Mouse (Mus musculus) liver, postnatal 0 days (tissue): ENCODE measurements around the gene Gcgr. TPM values are rescaled to one million over a fixed set of nuclear protein-coding genes. Genes with fewer than 3 reads are reported as not detected.

Experiments
- ATAC-seq: fragments of 200-750 bp; cut with Nextera tagmentation; 2 replicates; pipeline ENCODE4 v1.8.0; 2017; ENCODE audit warnings: mild to moderate bottlenecking, moderate library complexity
- DNase-seq: peaks from one replicate; pipeline ENCODE4 v3.0.0-alpha.2; 2016
- H3K27ac ChIP-seq: fragments of 300-500 bp; sonication (generic); 2 replicates; pipeline ENCODE4 v1.5.1; 2014; ENCODE audit warnings: antibody characterized with exemption, moderate library complexity, mild to moderate bottlenecking, low read depth
- H3K27me3 ChIP-seq: fragments of 300-500 bp; sonication (generic); 2 replicates; pipeline ENCODE4 v1.6.1; 2014; ENCODE audit warnings: low read length, control low read depth, mixed read lengths; ENCODE audit not compliant: insufficient read depth
- H3K36me3 ChIP-seq: fragments of 300-500 bp; sonication (generic); replicated peaks from 2 replicates; pipeline ENCODE4 v1.6.1; 2014; ENCODE audit warnings: mild to moderate bottlenecking, control low read depth, low read length, moderate library complexity, mixed read lengths; ENCODE audit not compliant: insufficient read depth
- H3K4me1 ChIP-seq: fragments of 300-500 bp; sonication (generic); 2 replicates; pipeline ENCODE4 v1.6.1; 2014; ENCODE audit warnings: antibody characterized with exemption, mild to moderate bottlenecking, control low read depth; ENCODE audit not compliant: insufficient read depth
- H3K4me2 ChIP-seq: fragments of 300-500 bp; sonication (generic); 2 replicates; pipeline ENCODE4 v1.6.1; 2014; ENCODE audit warnings: low read depth, mild to moderate bottlenecking, low read length, moderate library complexity, mixed read lengths
- H3K4me3 ChIP-seq: fragments of 300-500 bp; sonication (generic); 2 replicates; pipeline ENCODE4 v1.5.1; 2014; ENCODE audit warnings: low read depth, low read length
- H3K9ac ChIP-seq: fragments of 300-500 bp; sonication (generic); replicated peaks from 2 replicates; pipeline ENCODE4 v1.6.1; 2014; ENCODE audit warnings: mild to moderate bottlenecking, moderate library complexity
- H3K9me3 ChIP-seq: fragments of 300-500 bp; sonication (generic); 2 replicates; pipeline ENCODE4 v1.6.1; 2016; ENCODE audit warnings: mild to moderate bottlenecking, control low read depth, low read length, mixed read lengths
- CTCF ChIP-seq: sonication (generic); IDR thresholded peaks from 2 replicates; pipeline ENCODE4 v1.5.1; 2016; ENCODE audit warnings: antibody characterized with exemption, low read depth
- EP300 ChIP-seq: IDR thresholded peaks from 2 replicates; pipeline ENCODE4 v1.6.1; 2016; ENCODE audit warnings: antibody characterized with exemption, low read depth, mild to moderate bottlenecking
- WGBS: fragments of 180-500 bp; shearing (Covaris S2); extraction: QIAGEN DNeasy Blood & Tissue Kit; methylation state at CpG from one replicate; pipeline ENCODE4 v1.1.7; 2014; ENCODE audit not compliant: insufficient replicate concordance; 5-methylcytosine and 5-hydroxymethylcytosine counted together
- polyA plus RNA-seq: library from polyadenylated mRNA; unstranded; fragments of >200 nt; fragmentation: Nextera tagmentation; extraction: Ambion mirVana; gene quantifications from 2 replicates; pipeline ENCODE4 v1.2.1, GENCODE M21; 2015

Gcgr gene
- 58.5 and 66.9 TPM in 2 replicates for polyA plus RNA-seq

GRCm38 (mm10) chr11:120530085-120530964 lies at the start of gene Gcgr:
TSS of gene Gcgr (plus strand) at chr11:120530699.
- ATAC-seq: peak; percentile 26; the same call in 1 of the 2 replicates
- H3K4me3 ChIP-seq: peak within 1 kb of the TSS; percentile 51
- no peaks in the 10 kb centered on the region for H3K9me3 ChIP-seq
- 13% methylated on average over 46 of the region's 62 CpGs for WGBS
- peak within 1 kb of the TSS; percentile 70 for H3K4me2 ChIP-seq
- H3K27me3 ChIP-seq: peaks cover 38% of the 10 kb centered on the region
- no peaks in the 10 kb centered on the region for H3K36me3 ChIP-seq
- H3K4me1 ChIP-seq: peaks cover 31% of the 10 kb centered on the region
- H3K27ac ChIP-seq: peak within 1 kb of the TSS; percentile 93
- H3K9ac ChIP-seq: peak within 1 kb of the TSS; percentile 68
- no peak for TF ChIP-seq EP300
- no peak for TF ChIP-seq CTCF
- no peak for DNase-seq

- DNase-seq (no peak), ATAC-seq (no peak)
- TF ChIP-seq EP300 (no peak), CTCF (no peak)
- Histone ChIP-seq H3K9ac (no peak overlapping the region; the same call in 1 of the 2 replicates), H3K4me3 (peak overlapping the region; percentile 94; the same call in 1 of the 2 replicates), H3K4me1 (peaks cover 8% of the 10 kb centered on the region), H3K27me3 (no peaks in the 10 kb centered on the region), H3K9me3 (no peaks in the 10 kb centered on the region), H3K4me2 (peak overlapping the region; percentile 94), H3K36me3 (peaks cover 51% of the 10 kb centered on the region), H3K27ac (no peak overlapping the region)
- WGBS: 86% methylated on average over 7 of the region's 7 CpGs
These were observed 47.0 kb upstream of the Gcgr start for GRCm38 (mm10) chr11:120483448-120483934.

GRCm38 (mm10) chr11:120484265-120484981 lies 46.1 kb upstream of the Gcgr start, which contains the start of gene Mrpl12:
TSS of gene Mrpl12 (plus strand) at chr11:120484613.
- Histone ChIP-seq H3K4me3 (peak within 1 kb of the TSS; percentile 94), H3K4me1 (peaks cover 8% of the 10 kb centered on the region), H3K27ac (peak within 1 kb of the TSS; percentile 89), H3K4me2 (peak within 1 kb of the TSS; percentile 94), H3K9ac (peak within 1 kb of the TSS; percentile 83), H3K36me3 (peaks cover 48% of the 10 kb centered on the region), H3K9me3 (no peaks in the 10 kb centered on the region), H3K27me3 (no peaks in the 10 kb centered on the region)
- TF ChIP-seq CTCF (0 out of 2 replicates have a peak, but pooled peaks have one; percentile 3), EP300 (peak; percentile 70)
- ATAC-seq: peak; percentile 88
- DNase-seq: peak; percentile 92
- 2% methylated on average over 58 of the region's 60 CpGs for WGBS

- H3K9me3 ChIP-seq: no peaks in the 10 kb centered on the region
- H3K27ac ChIP-seq: peak overlapping the region; percentile 89
- no peak for TF ChIP-seq CTCF
- no peak for TF ChIP-seq EP300
- peak overlapping the region; percentile 83 for H3K9ac ChIP-seq
- peak overlapping the region; percentile 94 for H3K4me2 ChIP-seq
- WGBS: 5% methylated on average over 10 of the region's 10 CpGs
- H3K36me3 ChIP-seq: peaks cover 41% of the 10 kb centered on the region
- DNase-seq (no peak), ATAC-seq (no peak)
- H3K4me1 ChIP-seq: peaks cover 14% of the 10 kb centered on the region
- no peaks in the 10 kb centered on the region for H3K27me3 ChIP-seq
- peak overlapping the region; percentile 94 for H3K4me3 ChIP-seq
These were observed 45.2 kb upstream of the Gcgr start for GRCm38 (mm10) chr11:120485251-120485650.

- Histone ChIP-seq H3K27me3 (no peaks in the 10 kb centered on the region), H3K9me3 (no peaks in the 10 kb centered on the region), H3K4me1 (peaks cover 38% of the 10 kb centered on the region), H3K4me3 (no peak overlapping the region), H3K36me3 (peaks cover 15% of the 10 kb centered on the region), H3K9ac (no peak overlapping the region), H3K27ac (no peak overlapping the region), H3K4me2 (no peak overlapping the region)
- no peak for DNase-seq
- ATAC-seq: no peak
- WGBS: 69% methylated on average over 4 of the region's 4 CpGs
- TF ChIP-seq CTCF (no peak), EP300 (no peak)
These were observed 42.0 kb upstream of the Gcgr start for GRCm38 (mm10) chr11:120488516-120488915.
